ENCODE assay signal across 22 mouse cellular contexts in the genomic region with DNA sequence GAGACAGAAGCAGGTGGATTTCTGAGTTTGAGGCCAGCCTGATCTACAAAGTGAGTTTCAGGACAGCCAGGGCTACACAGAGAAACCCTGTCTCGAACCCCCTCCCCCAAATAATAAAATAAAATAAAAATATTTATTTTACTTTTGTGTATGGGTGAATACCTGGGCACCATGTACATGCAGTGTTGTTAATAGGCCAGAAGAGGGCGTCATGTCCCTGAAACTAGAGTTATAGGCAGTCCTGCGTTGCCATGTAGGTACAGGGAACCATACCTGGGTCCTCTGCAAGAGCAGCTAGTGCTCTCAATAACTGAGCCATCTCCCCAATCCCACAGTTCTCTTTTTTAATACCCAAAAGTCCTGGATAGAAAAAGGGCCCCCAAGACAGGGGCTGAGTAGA.
DNase-seq lines count a peak whose midpoint lies in the region; ATAC-seq and TF ChIP-seq lines count a peak whose summit lies in the region.
"Had no signal": no experiment of that assay in that cellular context is flagged by ENCODE, and none has a peak within 500 bp of the region (broad histone marks: within the 10 kb centered on the region; RNA-seq: fewer than 3 reads in every experiment).

No protein-coding gene starts in this region.

- H3K4me1 ChIP-seq in kidney, adult 2 months (ENCODE audit: control insufficient read depth, insufficient read depth, low read length): no peaks in the 10 kb centered on the region
- H3K4me1 ChIP-seq in liver, postnatal 0 days (ENCODE audit: insufficient read depth): no peaks in the 10 kb centered on the region
- no peaks in the 10 kb centered on the region for H3K4me1 ChIP-seq in liver, embryonic 11.5 days (replicated peaks; ENCODE audit: control insufficient read depth, insufficient read depth, low read length)
- no peaks in the 10 kb centered on the region for H3K4me1 ChIP-seq in bone marrow, adult 2 months (ENCODE audit: control insufficient read depth, insufficient read depth, low read length)
- H3K4me1 ChIP-seq in intestine, embryonic 16.5 days (ENCODE audit: control insufficient read depth, insufficient read depth, low read length): no peaks in the 10 kb centered on the region
- H3K4me1 ChIP-seq: embryonic facial prominence, embryonic 15.5 days; hindbrain, embryonic 15.5 days; neural tube, embryonic 15.5 days had no signal

- no peak for ATAC-seq in liver, postnatal 0 days
- ATAC-seq in liver, embryonic 11.5 days (replicated peaks; ENCODE audit: low FRiP score): no peak
- no peak for ATAC-seq in intestine, embryonic 16.5 days
- ATAC-seq: forebrain, embryonic 16.5 days had no signal

- no peaks in the 10 kb centered on the region for H3K27me3 ChIP-seq in kidney, adult 2 months (replicated peaks; ENCODE audit: control insufficient read depth, insufficient read depth, low read length)
- no peaks in the 10 kb centered on the region for H3K27me3 ChIP-seq in liver, postnatal 0 days (ENCODE audit: insufficient read depth, low read length)
- H3K27me3 ChIP-seq in liver, embryonic 11.5 days (replicated peaks; ENCODE audit: control insufficient read depth, insufficient read depth, low read length): no peaks in the 10 kb centered on the region
- H3K27me3 ChIP-seq in intestine, embryonic 16.5 days (replicated peaks; ENCODE audit: control insufficient read depth, insufficient read depth, low read length): no peaks in the 10 kb centered on the region
- H3K27me3 ChIP-seq: embryonic facial prominence, embryonic 15.5 days; heart, embryonic 13.5 days; hindbrain, embryonic 15.5 days; liver, embryonic 15.5 days; neural tube, embryonic 15.5 days had no signal

- no peak for TF ChIP-seq POLR2A in kidney, adult 2 months (IDR thresholded peaks at IDR 0.05; ENCODE audit: low read depth, low read length)
- no peak for TF ChIP-seq POLR2A in bone marrow, adult 2 months (IDR thresholded peaks at IDR 0.05; ENCODE audit: borderline replicate concordance, control insufficient read depth, low read depth, low read length)

- H3K9ac ChIP-seq in liver, postnatal 0 days (replicated peaks): no peak overlapping the region
- H3K9ac ChIP-seq in liver, embryonic 11.5 days (ENCODE audit: low read depth, low read length): no peak overlapping the region
- no peak overlapping the region for H3K9ac ChIP-seq in intestine, embryonic 16.5 days (ENCODE audit: low read depth, low read length)
- H3K9ac ChIP-seq: embryonic facial prominence, embryonic 15.5 days; heart, embryonic 13.5 days; hindbrain, embryonic 15.5 days; liver, embryonic 15.5 days; neural tube, embryonic 15.5 days had no signal

- no peak overlapping the region for H3K27ac ChIP-seq in kidney, adult 2 months (ENCODE audit: insufficient read depth, low read depth, low read length)
- no peak overlapping the region for H3K27ac ChIP-seq in liver, postnatal 0 days (ENCODE audit: low read depth)
- H3K27ac ChIP-seq in liver, embryonic 11.5 days (ENCODE audit: low read depth, low read length): no peak overlapping the region
- H3K27ac ChIP-seq in bone marrow, adult 2 months (ENCODE audit: control insufficient read depth, insufficient read depth, low read depth, low read length, poor library complexity): no peak overlapping the region
- H3K27ac ChIP-seq in intestine, embryonic 16.5 days (ENCODE audit: low read length): no peak overlapping the region
- H3K27ac ChIP-seq: embryonic facial prominence, embryonic 15.5 days; heart, embryonic 13.5 days; hindbrain, embryonic 15.5 days; liver, embryonic 15.5 days; neural tube, embryonic 15.5 days had no signal

- H3K36me3 ChIP-seq in kidney, adult 2 months (ENCODE audit: control insufficient read depth, insufficient read depth, low read length): no peaks in the 10 kb centered on the region
- no peaks in the 10 kb centered on the region for H3K36me3 ChIP-seq in liver, postnatal 0 days (replicated peaks; ENCODE audit: insufficient read depth, low read length)
- H3K36me3 ChIP-seq in liver, embryonic 11.5 days (ENCODE audit: control insufficient read depth, insufficient read depth, low read length): no peaks in the 10 kb centered on the region
- H3K36me3 ChIP-seq in intestine, embryonic 16.5 days (ENCODE audit: control insufficient read depth, insufficient read depth, low read length): no peaks in the 10 kb centered on the region
- H3K36me3 ChIP-seq: embryonic facial prominence, embryonic 15.5 days; G1E; heart, embryonic 13.5 days; hindbrain, embryonic 15.5 days; liver, embryonic 15.5 days; neural tube, embryonic 15.5 days had no signal

- no peak for DNase-seq in kidney, adult 2 months
- no peak for DNase-seq in kidney, adult 11 months
- no peak for DNase-seq in liver, postnatal 0 days
- DNase-seq in liver, embryonic 11.5 days (ENCODE audit: low spot score): no peak
- DNase-seq in ES-CJ7 (ENCODE audit: low read depth, low spot score): peak; percentile 43
- no peak for DNase-seq in spleen, postnatal 4 days (ENCODE audit: low spot score in 2 of 2)
- DNase-seq: adrenal gland, postnatal 14 days; cerebellum, adult 8-10 months; gastrocnemius, postnatal 25 days; heart, adult 18-20 months; heart, postnatal 4 days; lung, postnatal 10 days had no signal

- no peak overlapping the region for H3K4me3 ChIP-seq in kidney, adult 2 months (ENCODE audit: insufficient read depth, low read depth, low read length)
- no peak overlapping the region for H3K4me3 ChIP-seq in liver, postnatal 0 days (ENCODE audit: low read depth, low read length)
- no peak overlapping the region for H3K4me3 ChIP-seq in liver, embryonic 11.5 days (ENCODE audit: low read depth, low read length)
- no peak overlapping the region for H3K4me3 ChIP-seq in bone marrow, adult 2 months (replicated peaks; ENCODE audit: control insufficient read depth, low read depth, low read length)
- no peak overlapping the region for H3K4me3 ChIP-seq in intestine, embryonic 16.5 days (ENCODE audit: low read length)
- H3K4me3 ChIP-seq: embryonic facial prominence, embryonic 15.5 days; heart, embryonic 13.5 days; hindbrain, embryonic 15.5 days; liver, embryonic 15.5 days; neural tube, embryonic 15.5 days had no signal

- H3K9me3 ChIP-seq in liver, postnatal 0 days (ENCODE audit: low read length): no peaks in the 10 kb centered on the region
- H3K9me3 ChIP-seq in liver, embryonic 11.5 days (ENCODE audit: control insufficient read depth, low read length): no peaks in the 10 kb centered on the region
- H3K9me3 ChIP-seq in intestine, embryonic 16.5 days (ENCODE audit: control insufficient read depth, low read length): no peaks in the 10 kb centered on the region
- H3K9me3 ChIP-seq: embryonic facial prominence, embryonic 15.5 days; G1E; heart, embryonic 13.5 days; hindbrain, embryonic 15.5 days; liver, embryonic 15.5 days; neural tube, embryonic 15.5 days had no signal

- TF ChIP-seq CTCF in kidney, adult 2 months (conservative IDR thresholded peaks at IDR 0.05; ENCODE audit: insufficient read depth, insufficient read length, low read depth, low read length): peak; percentile 23; the same call in 1 of the 2 replicates
- TF ChIP-seq CTCF in liver, postnatal 0 days (IDR thresholded peaks at IDR 0.05; ENCODE audit: low read depth): peak; percentile 20; the same call in 1 of the 2 replicates
- peak; percentile 13; the same call in 1 of the 2 replicates for TF ChIP-seq CTCF in bone marrow, adult 2 months (IDR thresholded peaks at IDR 0.05; ENCODE audit: control insufficient read depth, insufficient read depth, low read length)

- no peak overlapping the region for H3K4me2 ChIP-seq in liver, postnatal 0 days (ENCODE audit: low read depth, low read length)
- no peak overlapping the region for H3K4me2 ChIP-seq in liver, embryonic 11.5 days
- H3K4me2 ChIP-seq in intestine, embryonic 16.5 days (ENCODE audit: low read depth, low read length): no peak overlapping the region
- H3K4me2 ChIP-seq: embryonic facial prominence, embryonic 15.5 days; hindbrain, embryonic 15.5 days; liver, embryonic 15.5 days; midbrain, embryonic 11.5 days; neural tube, embryonic 15.5 days had no signal

- 70% methylated on average over 3 of the region's 3 CpGs for WGBS in kidney, adult 2 months
- 61% methylated on average over 3 of the region's 3 CpGs for WGBS in liver, postnatal 0 days (ENCODE audit: insufficient replicate concordance)
- 38% methylated on average over 3 of the region's 3 CpGs for WGBS in liver, embryonic 11.5 days
- 58% methylated on average over 3 of the region's 3 CpGs for WGBS in bone marrow, adult 2 months
- WGBS in intestine, embryonic 16.5 days: 71% methylated on average over 3 of the region's 3 CpGs

- no peak for TF ChIP-seq EP300 in liver, postnatal 0 days (IDR thresholded peaks at IDR 0.05; ENCODE audit: low read depth)
